Mouse (Mus musculus) frontal cortex, postnatal 10 days (tissue): ENCODE measurements around the gene Zc3h10.
A peak's percentile ranks its signal among the peaks of the same experiment; 100 is the strongest.
"Not testable (repeated sequence)": the region's sequence is repeated elsewhere in the genome, so short reads cannot be mapped to it uniquely, and the experiment has no call there.

ENCODE experiments used
- DNase-seq, 2 experiments: peaks; one replicate each; pipeline ENCODE4 v3.0.0; 2022; ENCODE audit warnings: low spot score in 2 of 2, mixed read lengths in 1 of 2

Zc3h10 gene

DNA sequence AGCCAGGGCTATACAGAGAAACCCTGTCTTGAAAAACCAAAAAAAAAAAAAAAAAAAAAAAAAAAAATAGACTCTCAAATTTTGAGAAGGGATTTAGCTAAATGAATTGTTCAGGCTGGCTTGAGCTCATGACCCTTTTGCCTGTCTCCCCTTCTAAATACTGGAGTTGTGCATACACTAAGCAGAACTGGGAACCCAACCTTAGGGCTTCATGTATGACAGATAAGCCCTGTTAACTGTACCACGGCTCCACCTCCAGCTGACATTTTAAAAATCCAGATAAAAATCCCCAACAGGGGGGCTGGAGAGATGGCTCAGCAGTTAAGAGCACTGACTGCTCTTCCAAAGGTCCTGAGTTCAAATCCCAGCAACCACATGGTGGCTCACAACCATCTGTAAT lies 8.0 kb upstream of the Zc3h10 start:
- DNase-seq, result not testable (repeated sequence)

DNA sequence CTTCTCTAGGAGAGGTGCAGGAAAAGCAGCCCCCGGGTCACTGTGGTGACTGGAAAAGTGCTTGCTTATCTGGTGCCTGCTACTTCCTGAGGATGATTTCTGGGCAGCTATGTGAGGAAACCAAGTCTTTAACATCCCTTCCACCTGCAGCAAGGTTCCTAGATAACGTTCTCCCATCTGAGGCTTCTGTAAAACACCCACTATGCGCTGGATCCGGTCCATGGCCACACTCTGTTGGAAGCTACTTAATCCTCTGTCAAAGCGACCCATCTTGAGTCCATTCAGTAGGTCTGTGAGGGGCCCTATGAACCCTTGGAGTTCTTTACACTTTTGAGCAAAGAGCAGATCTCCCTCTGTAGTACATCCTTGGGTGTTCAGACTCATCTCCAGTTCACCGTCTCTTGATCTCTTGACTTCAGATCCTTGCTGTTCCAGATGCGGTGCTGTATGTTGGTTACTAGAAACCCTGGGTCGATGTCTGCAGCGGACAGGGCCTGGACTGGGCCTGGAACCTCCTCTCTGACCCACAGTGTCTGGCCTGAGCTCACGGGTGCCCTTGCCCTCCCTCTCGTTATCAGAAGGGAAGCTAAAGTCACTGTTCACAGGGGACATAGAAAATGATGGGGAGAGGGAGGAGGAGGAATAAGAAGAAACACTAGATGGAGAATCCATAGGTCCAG lies 2.7 kb upstream of the Zc3h10 start:
- DNase-seq, result not testable (repeated sequence)

DNA sequence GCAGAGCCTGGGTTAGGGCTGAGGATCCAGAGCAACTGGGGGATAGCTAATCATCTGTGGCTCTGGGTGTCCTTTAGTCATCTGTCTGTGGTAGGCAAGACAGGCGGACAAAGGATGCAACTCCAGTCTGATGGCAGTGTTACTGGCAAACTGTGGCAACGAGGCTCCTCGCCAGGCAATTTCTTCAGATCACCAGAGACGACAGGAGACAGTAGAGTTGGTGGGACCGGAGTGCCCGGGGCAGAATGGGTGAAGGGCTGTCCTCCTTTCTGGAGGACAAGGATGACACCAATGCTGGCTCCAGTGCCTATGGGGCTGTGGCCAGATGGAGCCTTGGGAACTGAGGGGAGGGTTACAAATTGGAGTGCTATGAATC lies 2.1 kb upstream of the Zc3h10 start:
- DNase-seq, result peak in 1 of 2 experiments; percentile 45

DNA sequence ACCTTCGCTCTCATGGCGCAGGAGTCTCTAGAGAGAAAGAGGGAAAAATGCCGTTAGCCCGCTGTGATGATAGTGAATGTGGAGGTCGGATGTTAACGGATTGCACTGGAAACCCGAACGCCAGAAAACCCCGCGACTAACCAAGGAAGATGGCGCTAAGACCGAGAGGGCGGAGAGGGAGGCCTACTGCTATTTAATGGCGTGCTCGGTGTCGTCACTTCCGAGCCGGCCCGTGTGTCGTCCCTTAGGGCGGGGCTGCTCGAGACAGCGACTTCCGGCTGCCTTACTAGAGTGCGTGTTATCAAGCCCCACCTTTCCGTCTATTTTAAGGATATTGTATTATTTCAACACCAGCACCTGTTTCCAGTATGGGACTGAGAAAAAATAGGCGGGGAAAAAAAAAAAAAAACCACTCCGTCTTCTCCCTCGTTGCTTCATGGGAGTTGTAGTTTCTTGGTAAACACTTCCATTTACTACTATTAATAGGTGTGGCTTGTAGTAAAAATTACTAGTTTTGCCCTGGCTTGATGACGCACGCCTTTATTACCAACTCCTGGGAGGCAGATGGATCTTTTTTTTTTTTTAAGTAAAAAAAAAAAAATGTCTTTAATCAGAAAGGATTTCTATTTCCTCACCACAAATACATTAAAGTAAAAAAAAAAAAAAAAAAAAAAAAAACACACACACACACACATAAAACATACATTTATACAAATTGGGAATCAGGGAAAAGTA lies 1.5 kb upstream of the Zc3h10 start, which contains the start of gene Rpl41:
Gene Rpl41, minus strand, starts transcription at position 359 of the 735 bp plus-strand sequence.
- peak; percentile 90 to 91 for DNase-seq

DNA sequence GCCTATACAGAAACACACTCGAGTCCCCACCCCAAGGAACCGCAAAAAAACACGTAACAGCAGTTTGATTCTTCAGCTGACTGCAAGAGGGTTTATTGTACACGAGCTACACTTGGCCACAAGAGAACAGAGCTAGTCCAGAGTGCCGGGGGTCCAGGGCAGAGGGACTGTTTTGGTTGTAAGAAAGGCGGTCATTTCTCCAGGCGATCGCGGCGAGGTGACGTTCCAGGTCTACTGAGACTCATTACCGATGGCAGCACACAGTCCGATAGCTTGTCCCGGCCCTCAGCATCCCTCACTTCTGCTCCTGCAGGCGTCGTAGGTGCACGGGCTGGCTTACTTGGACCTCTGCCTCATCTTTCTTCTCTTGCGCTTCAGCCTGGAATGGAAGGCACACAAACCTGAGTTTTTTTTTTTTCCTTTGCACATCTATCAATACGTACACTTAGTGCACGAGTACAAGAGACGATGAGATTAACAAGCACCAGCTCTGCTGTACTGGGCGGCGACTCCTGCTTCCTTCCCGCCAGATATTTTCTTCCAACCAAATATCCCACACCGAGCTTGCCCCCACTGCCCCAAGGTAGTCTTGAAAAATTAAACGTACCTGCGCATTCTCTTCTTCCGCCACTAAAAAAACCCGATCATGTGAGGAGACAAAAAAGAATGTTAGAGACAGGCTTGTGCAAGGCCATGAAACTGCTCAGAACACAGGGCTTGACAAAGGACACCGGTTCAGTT lies 647 bp upstream of the Zc3h10 start:
- DNase-seq, result peak in 1 of 2 experiments; percentile 33

DNA sequence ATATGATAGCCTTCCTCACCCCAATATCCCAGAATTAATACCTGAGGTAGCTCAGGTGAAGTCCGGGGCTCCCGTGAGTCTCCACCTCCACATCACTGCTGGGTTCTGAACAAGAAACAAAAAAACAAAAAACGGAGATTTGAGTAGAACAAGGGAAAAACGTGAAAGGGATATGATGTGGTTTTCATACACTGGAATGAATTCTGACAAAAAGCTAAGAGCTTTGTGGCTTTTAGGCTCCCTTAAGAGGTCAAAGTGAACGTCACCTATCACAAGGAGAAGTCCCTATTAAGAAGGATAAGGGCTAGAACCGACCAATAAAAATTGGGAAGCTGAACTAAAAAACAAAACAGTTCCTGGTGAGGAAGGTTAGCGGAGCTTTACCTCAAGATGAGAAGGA lies 787 bp downstream of the Zc3h10 start:
- DNase-seq, result no peak

DNA sequence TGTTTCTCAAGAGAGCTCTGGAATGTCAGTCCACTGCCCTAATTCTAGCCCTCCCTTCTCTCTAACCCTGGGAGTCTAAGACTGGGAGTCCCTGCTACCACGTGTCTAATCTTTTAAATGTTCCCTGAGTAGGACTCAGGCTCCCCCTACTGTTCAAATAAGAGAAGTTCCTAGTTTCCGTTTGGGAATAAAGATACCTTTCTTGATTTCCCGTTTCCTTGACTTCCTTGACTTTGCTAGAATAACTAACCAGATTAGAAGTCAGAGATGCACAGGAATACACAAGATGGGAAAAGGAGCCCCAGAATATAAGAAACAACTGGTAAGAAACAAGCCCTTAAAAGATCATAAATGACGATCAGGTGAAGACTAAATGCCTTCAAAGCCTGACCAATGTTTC lies 1.2 kb downstream of the Zc3h10 start:
- no peak for DNase-seq

DNA sequence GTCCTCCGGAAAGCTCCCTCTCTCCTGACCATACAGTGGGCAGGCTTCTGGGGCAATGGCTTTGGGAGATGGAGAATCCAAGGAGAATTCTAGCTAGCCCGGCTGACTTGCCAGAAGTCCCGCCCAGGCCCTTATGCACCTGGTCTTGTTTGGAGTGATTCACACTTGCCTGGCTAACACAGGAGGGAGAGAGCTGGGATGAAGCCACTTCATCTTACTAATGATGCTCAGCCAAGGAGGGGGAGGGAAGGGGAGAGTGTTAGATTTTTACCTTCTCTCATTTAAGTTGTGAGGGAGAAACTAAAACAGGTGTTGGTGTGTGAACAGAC lies 2.0 kb downstream of the Zc3h10 start:
- DNase-seq, result no peak

DNA sequence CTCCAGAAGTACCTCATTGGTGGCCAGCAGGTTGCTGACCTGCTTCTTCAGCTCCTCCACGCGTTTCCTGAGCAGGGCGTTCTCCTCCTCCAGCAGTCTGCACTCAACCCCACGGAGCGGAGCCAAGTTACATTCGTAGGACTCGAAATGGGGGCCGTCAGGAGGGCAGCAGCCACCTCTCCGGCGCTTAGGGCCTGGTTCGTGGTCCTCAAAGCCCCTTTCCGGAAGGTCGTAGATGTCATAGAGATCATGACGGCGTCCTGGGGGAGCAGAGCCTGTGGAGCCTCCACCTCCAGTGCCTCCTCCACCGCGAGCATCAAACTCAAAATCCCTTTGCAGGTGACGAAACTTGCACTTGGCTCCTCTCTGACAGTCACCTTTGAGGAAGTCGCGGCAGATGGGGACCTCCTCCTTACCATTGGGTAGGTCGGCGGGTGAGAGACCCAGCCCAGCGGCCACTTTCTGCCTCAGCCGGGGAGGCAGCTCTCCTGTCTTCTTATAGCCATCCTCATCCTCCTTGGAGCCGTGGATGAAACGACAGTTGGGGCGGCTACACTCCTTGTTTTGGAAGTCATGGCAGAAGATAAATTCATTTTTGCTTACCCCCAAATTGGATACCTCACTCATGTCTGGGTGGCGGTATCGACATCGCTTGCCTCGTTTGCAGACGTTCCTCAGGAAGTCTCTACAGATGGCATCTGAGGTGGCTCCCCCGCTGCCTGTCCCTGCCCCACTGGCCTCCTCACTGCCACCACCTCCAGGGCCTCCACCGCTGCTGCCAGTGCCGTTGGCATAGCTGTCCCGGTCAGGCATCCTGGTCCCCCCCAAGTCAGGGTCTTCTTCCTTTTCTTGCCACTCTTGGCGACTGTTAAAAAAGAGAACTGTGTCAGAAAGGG lies 2.7 kb downstream of the Zc3h10 start:
- peak in 1 of 2 experiments; percentile 25 for DNase-seq

DNA sequence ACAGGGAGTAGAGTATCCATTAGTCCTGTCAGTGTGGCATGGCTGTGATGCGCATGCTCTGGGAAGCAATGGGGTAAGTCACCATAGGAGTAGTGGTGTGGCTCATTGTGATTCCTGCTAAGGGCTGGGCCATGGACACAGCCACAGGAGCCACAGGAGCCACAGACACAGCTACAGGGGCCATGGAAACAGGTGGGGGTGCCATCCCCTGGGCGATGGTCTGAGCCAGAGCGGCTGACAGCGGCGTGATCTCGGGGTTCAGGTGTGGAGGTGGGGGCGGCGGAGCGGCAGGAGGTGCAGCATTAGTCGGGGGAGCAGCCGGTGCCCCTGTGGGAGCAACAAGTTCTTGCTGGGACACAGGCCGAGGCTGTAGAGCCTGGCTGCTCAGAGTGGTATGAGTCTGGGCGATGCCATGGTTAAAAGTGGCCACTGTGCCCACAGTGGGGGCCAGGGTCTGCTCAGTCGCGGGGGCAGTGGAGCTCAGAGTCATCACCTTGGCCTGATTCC lies 3.4 kb downstream of the Zc3h10 start:
- no peak for DNase-seq

DNA sequence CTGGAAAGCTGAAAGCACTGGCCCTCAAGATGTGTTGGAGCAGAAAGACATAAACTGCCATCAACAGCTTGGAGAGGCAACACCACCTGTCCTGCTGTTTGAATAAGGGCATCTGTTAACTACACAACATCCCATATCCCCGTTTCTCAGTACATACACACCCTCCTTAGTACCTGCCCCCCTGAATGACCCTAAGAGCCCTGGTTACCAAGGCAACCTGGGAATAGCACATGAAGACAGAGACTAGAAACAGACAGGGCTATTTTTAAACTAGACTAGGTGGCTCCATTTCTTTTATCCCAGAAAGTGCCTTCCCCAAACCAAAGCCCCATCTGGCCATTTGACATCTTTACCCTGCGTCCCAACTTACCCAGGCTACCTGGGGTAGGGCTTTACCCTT lies 4.5 kb downstream of the Zc3h10 start:
- DNase-seq, result peak in 1 of 2 experiments; percentile 28

DNA sequence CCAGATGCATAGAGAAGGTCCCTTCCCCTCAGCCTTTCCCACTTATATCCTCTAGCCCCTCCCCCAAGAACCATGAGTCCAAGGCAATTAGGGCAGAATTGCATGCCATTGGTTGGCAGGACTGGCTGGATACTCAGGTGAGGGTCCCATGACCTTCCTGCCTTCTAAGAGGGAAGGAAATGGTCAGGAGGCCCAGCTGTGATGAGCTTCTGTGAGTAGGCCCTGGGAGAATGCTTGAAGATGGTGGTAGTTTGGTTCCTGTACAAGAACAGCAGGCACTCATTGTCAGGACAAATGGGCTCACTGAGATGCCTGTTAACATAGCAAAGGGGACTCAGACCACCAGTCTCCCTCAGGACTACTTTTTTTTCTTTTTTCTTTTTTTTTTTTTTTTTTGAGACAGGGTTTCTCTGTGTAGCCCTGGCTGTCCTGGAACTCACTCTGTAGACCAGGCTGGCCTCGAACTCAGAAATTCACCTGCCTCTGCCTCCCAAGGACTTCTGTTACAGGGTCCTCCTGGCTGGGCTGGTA lies 9.2 kb downstream of the Zc3h10 start:
- no peak for DNase-seq

DNA sequence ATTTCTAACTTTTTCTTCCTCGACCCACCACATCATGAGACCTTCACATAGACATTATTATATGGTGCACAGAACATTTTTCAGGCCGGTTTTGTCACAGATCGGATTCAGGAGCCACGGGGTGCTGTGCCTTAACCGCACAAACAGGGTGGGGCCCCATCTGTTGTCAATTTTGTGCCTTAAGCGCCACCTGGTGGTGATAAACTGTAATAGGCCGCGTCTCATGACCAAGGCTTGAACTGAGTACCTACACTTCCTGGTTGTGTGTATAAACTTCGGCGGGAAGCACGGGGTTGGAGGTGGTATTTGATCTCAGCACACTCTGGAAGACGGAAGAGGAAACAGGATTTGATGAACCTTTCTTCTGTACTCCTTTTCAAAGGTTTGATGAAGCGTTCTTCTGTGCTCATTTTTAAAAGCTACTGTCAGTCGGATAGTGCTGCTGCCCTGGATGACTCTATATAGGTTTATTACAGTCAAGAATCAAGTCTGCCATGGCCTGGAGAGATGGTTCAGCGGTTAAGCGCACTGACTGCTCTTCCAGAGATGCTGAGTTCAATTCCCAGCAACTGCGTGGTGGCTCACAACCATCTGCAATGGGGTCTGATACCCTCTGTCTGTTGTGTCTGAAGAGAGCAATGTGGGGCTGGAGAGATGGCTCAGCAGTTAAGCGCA lies 11.2 kb downstream of the Zc3h10 start:
- peak; percentile 78 to 85 for DNase-seq

DNA sequence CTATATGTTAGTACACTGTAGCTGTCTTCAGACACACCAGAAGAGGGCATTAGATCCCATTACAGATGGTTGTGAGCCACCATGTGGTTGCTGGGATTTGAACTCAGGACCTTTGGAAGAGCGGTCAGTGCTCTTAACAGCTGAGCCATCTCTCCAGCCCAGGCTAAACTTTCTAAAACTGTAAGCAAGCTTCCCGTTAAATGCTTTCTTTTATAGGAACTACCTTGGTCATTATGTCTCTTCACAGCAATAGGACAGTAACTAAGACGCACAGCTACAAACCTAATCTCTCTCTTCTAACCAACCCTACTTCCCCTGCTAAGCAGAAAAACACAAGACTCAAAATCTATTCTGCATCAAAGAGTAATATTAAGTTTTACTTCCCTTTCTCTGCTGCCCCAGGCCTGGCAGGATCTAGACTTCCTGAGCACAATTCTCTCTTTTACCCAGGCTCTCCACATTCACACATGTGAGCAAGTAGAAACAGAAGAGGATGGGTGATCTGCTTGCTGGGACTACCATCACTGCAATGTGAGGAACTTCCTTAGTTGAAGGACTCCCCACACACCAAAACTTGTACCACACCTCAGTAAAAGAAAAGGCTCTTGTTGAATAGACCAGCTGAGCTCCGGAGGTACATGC lies 11.8 kb downstream of the Zc3h10 start:
- DNase-seq, result no peak

DNA sequence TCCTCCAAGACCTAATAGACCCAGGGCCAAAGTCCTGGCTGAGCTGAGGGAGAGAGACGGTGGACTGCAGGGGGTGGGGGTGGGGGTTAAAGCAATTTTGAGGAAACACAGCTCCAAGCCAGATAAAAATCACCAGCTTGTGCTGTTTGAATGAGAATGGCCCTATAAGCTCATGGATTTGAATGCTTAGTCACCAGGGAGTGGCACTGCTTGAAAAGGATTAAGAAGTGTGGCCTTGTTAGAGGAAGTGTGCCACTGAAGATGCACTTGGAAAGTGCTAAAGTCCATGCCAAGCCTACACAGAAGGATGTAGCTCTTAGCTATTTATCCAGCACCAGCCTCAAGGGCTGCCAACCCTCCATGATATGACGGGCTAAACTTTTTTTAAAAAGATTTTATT lies 12.4 kb downstream of the Zc3h10 start:
- DNase-seq, result no peak

DNA sequence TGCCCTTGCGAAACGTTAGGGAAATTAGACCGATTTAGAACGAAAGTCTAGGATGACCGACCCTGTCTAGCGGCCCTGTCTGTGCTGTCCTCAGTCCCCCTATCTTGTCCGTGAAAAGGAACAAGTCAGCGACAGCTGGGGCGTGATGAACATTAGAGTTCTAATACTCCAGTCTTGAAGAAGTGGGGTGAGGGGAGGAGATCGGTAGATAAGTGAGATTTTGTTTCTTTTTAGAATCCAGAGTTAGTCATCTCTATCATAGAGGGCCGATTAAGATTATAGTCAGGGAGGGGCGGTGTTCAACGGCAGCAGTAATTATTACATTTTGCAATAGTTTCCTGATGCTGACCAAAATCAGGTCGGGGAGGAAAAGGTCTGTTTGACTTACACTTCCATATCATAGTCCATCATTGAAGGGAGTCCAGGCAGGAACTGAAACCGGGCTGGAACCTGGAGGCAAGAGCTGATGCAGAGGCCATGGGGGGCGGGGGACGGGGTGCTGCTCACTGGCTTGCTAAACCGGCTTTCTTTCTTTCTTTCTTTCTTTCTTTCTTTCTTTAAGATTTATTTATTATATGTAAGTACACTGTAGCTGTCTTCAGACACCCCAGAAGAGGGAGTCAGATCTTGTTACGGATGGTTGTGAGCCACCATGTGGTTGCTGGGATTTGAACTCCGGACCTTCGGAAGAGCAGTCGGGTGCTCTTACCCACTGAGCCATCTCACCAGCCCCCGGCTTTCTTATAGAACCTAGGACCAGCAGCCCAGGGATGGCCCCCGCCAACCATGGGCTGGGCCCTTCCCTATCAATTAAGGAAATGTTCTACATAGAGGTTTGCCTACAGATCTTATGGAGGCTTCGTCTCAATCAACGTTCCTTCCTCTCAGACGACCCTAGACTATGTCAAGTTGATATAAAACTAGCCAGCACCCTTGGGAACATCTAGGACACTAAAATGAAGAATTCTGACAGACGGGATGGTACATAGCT lies 20.9 kb downstream of the Zc3h10 start:
- DNase-seq, result no peak

DNA sequence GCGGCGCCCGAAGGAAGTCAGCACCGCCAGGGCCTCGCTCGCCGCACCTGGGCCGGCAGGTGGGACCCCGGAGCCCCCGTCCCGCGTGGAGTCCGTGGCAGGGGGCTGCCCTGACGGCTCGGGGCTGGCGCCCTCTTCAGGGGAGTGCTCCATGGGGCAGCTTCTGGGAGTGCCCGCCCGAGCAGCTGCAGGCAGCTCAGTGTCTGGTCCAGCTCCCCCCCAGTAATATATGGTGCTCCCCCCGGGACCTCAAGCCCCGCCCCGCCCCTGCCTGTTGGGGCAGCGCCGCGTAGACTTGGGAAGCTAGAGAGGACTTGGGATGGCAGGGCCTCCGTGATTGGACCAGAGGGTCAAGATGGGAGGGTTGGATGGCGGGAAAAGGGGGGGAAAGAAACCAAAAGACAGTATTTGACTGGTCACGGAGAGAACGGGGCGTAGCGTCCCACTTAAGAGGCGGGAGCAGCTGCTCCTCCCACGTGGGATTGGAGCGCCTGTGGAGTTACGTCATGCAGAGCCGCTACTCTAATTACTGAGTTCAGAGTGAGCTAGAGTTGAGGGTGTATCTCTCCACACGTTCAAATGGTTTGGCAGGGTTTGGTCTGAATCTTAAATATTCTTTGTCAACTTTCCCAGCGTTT lies 21.8 kb downstream of the Zc3h10 start, which contains the start of gene Esyt1:
Gene Esyt1, minus strand, starts transcription at position 201 of the 638 bp plus-strand sequence.
- peak; percentile 86 to 91 for DNase-seq
